Mouse (Mus musculus) spleen, embryonic (tissue): ENCODE results near the gene Preb.

Experiments
- CTCF ChIA-PET: fragments of 350-600 bp; sonication (Branson Sonifier 250); formaldehyde crosslinking; loops from one replicate; lab custom pipeline; 2022; lab: Charles Lee

Gene Preb

DNA sequence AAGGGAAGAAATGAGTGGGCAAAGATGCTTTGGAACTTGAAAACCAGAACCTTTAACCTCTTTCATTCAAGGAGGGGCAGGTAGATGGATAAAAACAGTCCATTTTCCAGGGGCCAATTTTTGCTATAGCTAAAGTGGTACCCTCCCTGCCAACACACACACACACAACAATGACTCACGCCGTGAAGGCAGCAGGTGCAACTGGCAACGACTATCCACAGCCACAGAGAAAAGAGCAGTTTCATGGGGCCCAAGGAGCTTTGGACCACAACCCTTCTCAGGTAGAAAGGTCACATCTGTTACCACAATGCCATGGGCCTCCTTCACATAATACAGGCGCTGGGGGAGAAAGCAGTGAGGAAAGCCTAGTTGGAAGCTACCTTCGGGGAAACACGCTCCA lies 4.4 kb downstream of the Preb start:
- CTCF ChIA-PET: no interaction called here

DNA sequence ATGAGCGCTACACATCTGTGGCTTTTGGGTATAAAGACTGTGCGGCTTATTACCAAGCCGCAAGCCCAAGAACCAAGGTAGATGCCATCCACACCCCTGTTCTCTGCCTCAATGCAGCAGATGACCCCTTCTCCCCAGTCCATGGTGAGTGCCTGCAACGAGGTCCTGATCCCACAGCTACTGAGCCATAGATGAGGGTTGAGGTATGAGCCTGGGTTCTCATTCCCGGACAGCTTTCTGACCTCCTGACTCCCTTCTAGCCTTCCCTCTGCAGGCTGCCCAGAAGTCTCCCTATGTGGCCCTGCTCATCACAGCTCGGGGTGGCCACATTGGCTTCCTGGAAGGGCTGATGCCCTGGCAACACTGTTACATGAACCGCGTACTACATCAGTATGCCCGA lies 5.6 kb downstream of the Preb start:
- CTCF ChIA-PET: no interaction called here

DNA sequence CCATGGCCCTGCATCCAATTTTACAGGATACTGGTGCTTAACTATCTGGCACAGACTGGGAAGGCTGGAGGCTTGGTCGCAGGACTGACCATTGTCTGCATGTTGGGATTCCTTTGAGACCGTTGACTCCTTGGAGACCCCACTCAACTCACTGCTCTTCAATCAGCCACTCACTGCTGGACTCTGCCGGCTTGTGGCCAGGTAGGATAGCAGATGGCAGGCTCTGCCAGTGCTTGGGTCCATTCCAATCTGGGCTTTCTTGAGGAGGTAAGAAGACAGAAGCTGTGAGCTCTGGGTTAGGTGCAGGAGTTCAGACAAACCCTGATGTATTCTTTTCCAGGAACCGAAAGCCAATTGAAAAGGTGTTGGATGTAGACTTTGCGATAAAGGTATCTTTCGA lies 6.1 kb downstream of the Preb start:
- CTCF ChIA-PET: no interaction called here

DNA sequence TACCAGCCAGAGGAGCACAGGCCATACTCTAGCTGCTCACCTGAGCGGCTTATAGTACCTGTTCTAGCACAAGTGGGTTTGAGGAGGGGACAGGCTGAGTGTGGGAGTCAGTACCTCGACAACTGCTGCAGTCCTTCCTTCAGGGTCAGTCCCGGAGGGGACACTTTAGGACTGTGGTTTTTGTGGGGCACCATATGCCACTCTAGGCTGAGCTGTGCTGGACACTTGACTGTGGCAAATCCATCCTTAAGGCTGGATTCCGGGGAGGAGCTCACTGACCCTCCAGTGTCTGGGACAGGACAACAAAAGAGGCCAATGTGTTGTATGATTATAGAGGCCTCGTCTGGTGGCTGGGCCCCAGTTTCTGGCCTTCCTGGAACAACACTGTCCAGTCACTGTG lies 7.6 kb downstream of the Preb start:
- CTCF ChIA-PET: no interaction called here

DNA sequence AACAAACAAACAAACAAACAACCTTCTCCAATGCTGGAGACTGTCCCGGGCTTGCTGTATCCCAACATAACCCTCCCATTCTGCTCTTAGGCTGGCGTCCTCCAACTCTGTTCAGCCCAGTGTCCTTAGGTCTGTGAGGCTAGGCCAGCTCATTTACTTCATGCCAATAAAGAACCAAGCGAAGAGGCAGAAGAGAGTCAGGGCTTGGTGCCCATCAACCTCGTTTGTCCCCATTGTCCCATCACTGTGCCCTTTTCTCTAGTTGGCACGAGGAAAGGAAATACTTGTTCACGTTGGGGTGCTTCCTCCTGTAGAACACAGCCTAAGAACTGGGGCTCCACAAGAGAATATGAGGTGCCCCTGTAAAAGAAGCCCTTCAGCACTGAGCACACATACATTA lies 8.5 kb downstream of the Preb start:
- CTCF ChIA-PET: no interaction called here

DNA sequence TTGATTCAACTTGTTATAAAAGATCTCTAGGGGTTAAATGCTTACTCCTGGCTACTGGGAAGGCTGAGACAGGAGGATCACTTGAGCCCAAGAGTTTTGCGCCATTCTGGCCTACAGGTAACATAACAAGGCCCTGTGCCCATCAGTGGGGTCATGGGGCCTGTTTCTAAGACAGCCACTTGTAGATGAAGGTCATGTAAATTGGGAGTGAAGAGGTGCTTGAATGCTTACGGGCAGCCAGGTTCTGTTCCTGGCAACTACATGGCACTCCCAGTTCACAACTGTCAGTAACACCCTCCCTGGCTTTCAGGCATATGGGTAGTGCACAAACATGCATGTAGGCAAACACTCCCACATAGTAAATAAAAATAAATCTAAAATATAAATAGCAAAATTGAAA lies 9.2 kb downstream of the Preb start:
- CTCF ChIA-PET: no interaction called here

DNA sequence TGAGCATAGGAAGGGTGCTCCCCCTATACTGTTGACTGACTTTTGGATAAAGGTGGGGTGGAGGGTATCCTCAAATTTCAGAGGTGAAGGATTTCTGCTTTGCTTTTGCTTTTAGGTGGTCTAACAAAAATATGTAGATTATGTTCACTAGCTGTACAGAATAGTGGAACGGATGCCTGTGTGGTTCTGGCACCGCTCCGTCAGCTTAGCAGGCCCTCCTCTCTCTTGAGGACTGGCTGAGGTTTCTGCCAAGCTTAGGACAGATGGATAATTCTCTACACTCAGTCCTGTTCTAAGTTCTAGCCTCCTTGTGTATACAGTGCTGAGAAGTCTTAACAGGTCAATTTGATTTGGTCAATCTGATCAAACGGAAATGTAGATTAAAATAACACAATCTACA lies 9.7 kb downstream of the Preb start:
- CTCF ChIA-PET: interaction anchor here (0.9 to 1.1 kb wide), 2 partner anchors 9 to 10 kb away, joined by 3 to 4 read pairs; no protein-coding TSS in a partner anchor

DNA sequence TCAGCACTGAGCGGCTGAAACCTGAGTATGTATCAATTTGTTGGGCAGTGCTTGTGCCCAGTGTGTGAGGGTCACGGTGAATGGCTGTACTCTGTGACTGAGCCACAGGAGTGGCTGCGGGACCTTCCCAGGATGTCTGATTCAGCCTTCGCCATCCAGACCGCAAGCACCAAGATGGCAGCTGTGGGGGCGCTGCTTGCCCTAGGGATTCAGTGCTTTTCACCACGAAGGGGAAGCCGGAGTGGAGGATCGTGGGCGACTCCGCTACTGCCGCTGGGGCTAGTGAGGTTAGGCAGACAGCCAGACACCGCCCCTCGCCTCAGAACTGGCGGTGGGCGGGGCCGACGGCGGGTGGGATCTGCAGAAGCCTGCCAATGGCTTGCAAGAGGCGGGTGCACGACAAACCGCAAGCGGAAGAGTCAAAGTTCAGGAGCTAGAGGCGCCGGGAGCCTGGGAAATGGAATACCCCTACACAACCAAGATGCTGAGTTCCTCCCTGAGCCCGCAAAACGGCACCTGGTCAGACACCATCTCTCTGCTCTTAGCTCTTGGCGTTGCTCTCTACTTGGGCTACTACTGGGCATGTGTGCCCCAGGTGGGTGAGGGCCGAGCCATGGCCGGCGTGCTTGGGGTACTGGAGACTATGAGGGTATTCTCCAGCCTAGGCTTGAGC lies 10.4 kb downstream of the Preb start:
- CTCF ChIA-PET: interaction anchor here (0.9 to 1.1 kb wide), 3 partner anchors 9 to 48 kb away, joined by 3 to 5 read pairs (median 4); no protein-coding TSS in a partner anchor

DNA sequence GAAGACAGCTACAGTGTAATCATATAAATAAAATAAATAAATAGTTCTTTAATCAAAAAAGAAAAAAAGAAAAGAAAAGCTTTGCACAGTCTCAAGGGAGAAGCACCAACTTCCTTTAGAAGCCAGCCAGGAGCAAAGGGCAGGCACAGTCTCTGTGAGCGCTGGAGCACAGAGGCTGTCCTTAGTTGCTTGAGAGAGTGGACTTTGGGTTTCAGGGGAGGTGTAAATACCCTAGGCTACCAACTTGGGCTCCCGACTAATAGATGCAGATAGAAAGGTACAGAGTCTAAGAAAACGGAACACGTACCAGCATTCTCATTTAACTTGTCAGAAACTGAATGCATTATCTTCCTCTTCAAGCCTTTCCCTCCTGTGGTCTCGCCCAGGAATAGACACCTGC lies 11.5 kb downstream of the Preb start:
- CTCF ChIA-PET: no interaction called here

DNA sequence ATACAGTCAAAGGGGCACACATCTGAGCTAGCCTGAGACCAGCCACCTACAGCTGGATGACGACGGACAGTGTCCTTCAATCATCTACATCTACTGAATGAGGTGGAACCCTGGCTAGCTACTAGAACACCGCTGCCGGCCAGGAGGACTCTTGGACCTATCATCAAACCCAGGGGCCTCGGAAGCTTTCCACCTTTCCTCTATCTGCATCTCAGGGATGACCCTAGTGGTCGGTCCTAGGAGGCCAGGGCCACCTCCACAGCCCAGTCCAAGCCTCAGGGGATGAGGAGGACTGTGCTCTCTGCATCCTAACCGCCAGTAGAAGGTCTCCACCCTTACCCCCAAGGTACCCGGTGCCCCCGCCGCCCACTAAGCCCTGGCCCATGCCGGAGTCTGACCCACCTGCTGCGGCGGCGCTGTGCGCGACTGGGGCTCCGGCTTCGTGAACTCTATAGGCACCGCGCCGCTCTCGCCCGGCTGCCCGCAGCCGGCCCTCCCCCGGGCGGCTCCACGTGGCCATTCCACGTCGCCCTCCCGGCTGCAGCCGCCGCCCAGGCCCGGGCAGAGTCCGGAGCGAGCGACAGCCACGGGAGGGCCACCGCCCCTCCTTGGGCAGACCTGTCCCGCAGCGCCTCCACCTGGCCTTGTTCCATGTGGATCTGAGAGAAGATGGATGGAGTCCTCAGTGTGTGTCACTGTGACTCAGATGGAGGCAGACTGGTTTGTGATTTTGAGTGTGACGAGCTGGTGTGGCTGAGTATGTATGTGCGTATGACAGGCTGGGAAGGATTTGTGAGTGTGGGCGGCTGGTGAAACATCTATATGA lies 15.0 kb downstream of the Preb start, which contains the start of gene Cgref1:
Gene Cgref1 (minus strand): TSS at position 636 of the 826 bp plus-strand sequence.
- CTCF ChIA-PET: no interaction called here

DNA sequence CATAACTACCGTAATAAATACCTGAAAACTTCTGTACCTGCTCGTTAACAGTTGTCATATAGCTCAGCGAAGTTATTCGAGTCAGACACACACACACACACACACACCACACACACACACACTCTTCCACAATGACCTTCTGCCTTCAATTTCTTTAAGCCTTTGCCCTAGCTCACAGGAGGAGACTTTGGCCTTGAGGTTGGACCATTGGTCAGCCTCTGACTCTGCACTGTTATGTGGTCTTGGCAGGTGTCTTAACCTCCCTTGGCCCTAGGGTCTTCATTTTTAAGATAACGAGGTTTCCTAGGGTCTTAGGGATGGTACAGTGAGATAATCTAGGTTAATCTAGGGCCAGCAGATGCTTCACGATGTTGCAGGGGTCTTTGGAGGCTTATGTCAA lies 15.8 kb downstream of the Preb start:
- CTCF ChIA-PET: interaction anchor here (0.7 kb wide), 1 partner anchor 16 kb away, joined by 4 read pairs; the partner anchor contains the start of gene Preb

DNA sequence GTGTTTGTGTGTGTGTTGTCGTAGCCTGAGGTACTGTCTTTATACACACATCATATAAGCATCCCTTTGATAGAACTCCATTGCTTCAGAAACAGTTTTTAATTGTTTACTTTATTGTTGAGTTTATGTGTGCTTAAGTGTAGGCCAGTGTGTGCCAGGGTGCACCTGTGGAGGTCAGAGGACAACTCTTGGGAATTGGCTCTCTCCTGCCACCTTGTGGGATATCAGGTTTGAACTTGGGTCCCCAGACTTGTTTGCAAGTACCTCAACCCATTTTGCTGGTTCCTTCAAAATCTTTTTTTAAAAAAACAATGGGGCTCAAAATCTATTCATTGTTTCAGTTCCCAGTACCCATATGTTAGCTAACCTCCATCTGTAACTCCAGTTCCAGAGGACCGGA lies 17.2 kb downstream of the Preb start:
- CTCF ChIA-PET: no interaction called here

DNA sequence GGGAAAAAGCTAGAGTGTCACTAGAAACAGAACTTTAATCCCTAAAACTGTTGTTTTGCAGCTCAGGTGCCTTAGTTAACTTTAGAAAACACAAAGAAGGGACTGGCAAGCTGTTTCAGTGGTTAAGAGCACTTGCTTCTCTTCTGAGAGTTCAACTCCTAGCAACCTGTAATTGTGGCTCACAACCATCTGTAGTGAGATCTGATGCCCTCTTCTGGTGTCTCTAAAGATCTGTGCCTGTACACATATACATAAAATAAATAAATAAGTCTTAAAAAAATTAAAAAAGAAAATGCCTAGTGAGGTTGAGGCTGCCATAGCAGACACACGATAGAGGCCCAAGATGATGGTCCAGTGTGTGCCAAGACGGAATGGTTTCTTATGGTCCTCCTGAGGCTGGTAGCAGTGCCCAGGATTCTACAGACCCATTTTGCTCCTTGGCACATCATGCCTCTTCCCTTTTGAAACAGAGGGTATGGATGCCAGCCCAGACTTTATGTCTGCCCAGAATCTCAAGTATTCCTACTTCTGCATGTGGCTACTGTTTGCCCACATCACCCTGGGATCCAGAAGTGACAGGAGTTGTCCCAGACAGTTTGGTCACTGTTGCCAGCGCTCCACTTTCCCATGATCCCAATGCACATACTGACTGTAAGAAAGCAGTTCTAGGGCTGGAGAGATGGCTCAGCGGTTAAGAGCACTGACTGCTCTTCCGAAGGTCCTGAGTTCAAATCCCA lies 25.3 kb downstream of the Preb start:
- CTCF ChIA-PET: no interaction called here

DNA sequence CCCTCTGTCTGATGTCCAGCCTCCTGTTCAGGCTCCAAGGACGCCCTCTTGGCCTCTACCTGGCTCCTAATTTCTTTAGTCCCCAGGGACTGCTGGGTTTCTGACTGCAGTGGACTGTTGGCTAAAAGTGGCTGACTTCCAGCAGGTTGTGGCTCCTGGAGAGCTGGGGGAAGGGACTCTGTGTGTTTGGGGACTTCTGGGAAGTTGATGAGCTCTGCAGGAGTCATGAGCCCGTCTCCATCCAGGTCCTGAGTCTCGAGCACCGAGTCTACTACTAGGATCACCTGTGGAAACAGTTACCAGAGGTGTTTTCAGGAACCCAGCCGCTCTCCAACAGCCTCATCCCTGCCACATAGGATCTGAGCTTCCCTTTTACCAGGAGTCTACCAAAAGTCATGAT lies 26.5 kb downstream of the Preb start:
- CTCF ChIA-PET: no interaction called here

DNA sequence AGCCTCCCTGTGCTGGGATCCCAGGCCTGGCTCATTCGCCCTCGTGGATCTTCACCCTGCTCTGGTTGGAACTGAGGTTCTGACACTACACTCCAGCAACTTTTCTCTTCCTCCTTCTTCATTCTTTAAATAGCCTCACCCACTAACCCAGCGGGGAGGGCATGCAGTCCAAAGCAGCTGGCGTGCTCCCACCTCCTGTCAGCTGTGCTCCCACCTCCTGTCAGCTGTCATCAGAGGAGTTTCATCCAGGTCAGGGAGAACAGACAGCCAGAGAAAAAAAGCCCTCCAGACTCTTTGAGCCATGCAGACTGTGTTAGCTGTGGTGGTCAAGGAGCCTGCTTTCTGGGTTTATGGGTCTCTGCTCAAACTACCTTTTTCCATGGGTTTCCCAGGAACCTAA lies 28.8 kb downstream of the Preb start:
- CTCF ChIA-PET: no interaction called here

DNA sequence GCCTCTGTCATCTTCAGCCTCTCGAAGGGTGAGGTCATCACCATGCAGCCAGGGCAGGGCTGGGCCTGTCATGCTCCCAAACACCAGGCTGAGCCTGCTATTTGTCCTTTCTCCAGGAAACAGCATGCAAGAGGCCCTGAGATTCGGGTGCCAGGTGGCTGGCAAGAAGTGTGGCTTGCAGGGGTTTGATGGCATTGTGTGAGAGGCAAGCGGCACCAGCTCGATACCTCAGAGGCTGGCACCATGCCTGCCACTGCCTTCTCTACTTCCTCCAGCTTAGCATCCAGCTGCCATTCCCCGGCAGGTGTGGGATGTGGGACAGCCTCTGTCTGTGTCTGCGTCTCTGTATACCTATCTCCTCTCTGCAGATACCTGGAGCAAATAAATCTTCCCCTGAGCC lies 29.3 kb downstream of the Preb start:
- CTCF ChIA-PET: no interaction called here

DNA sequence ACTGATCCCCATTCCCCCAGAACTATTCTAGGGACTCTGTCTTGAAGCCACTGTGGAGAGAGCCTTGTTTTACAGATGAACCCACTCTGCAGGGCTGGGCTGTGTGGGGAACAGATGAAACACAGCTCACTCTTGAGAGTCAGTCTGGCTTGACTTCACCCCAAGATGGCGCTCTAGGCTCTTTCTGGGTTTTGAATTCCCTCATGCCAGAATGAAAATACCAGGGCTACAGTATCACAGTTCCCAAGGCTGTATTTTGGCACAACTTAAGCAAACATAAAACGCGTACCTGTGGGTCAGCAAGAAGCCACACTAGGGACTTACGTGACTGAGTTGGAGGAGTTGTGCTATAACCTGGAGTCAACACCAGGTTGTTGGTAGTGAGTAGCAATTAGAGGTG lies 30.0 kb downstream of the Preb start:
- CTCF ChIA-PET: interaction anchor here (0.6 to 1.3 kb wide), 2 partner anchors 68 to 333 kb away, joined by 3 to 4 read pairs; no protein-coding TSS in a partner anchor

DNA sequence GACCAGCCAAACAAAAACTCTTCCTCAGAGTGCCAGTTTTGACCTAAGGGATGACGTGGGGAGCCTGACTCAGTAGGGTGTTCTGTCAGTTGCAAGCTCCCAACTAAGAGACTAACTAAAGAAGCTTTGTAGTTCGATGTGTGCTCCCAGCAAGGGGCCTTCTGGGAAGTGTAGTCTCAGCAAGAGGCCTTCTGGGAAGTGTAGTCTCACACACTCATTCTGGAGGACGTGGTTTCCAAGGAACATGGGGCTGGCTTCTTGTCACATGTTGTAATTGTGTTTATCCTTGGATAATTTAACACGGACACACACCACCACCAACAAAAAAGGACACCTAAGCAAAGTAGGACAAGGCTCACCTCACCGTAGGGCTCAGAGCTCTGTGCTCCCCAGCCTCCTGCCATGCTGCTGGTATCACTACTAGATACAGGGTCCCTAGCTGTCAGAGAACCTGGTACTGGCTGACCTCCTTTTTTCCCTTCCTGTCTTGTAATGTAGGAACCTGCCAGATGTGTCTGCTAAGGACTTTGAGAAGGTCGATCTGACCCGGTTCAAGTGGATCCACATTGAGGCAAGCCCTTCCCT lies 32.1 kb downstream of the Preb start:
- CTCF ChIA-PET: no interaction called here

DNA sequence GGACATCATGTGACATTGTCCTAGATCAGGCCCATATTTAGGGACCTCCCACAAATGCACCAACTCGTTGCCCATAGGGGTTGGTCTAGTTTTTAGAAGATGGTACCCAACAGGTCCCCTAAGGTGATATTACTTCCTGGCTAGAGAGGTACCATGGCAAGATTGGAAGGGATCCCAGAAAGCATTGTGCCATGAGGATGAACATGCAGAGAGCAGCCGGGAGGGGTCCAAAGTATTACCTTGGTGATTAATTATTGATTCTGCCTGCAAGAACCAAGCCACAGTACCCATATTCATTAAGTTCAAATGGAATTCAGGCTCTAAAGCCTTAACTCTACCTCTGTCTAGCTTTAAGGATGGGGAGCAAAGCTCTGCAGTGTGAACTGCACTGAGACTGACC lies 34.1 kb downstream of the Preb start:
- CTCF ChIA-PET: no interaction called here

DNA sequence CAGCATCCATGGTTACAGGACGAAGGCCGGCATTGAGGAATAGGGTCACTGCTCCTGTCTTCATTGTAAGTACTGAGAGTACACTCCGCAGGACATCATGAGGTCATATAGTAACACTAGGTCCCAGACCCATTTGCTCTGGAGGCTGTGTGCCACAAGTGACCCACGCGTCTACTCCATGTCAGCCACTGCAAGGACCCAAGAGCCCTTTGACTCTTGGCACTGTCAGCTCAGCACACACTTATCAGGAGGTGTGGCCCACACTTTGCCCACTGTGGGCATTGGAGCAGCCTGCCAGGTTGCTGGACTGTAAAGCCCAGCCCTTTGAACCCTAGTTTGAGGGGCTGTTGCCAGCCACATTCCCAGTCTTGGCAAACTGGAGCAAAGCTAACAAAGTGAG lies 34.9 kb downstream of the Preb start:
- CTCF ChIA-PET: interaction anchor here (1.1 kb wide), 1 partner anchor 114 kb away, joined by 5 read pairs; no protein-coding TSS in a partner anchor

DNA sequence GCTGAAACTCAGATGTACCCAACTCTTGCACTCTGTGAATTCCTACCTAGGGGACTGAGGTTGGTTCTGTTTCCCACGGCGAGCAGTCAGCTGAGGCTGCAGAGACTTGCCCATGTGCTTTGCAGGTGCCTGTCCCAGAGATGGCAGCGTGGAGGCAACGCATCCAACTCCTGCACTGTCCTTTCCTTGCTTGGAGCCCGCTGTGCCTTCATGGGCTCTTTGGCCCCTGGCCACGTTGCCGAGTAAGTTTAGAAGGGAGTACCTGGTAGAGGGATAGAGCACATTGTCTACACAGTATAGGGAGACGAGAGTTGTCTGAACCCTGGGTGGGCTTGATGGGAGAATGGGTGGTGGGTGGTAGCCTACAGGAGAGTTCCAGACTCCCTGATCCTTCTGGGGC lies 35.5 kb downstream of the Preb start:
- CTCF ChIA-PET: interaction anchor here (1.1 kb wide), 1 partner anchor 113 kb away, joined by 5 read pairs; no protein-coding TSS in a partner anchor

DNA sequence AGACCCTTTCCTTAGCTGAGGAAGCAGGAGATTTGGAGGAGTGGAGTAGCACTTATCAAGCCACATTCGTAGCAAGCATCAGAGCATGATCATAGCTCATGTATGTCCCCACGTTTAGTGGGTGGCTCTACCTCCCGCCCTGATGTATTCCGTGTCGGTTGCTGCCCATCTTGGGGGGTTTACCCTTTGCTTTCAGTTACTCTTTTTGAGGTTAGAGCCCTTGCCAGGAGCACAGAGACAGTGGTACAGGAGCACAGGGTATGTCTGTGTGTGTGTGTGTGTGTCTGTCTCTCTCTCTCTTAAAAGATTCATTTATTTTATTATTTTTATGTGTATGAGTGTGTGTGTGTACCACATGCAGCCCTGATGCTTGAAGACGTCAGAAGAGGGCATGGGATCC lies 37.0 kb downstream of the Preb start:
- CTCF ChIA-PET: no interaction called here
